Mouse (Mus musculus) intestine, embryonic 14.5 days (tissue): ENCODE measurements at regions not wholly inside any gene's neighbourhood (a gene's known extent, or its start where the extent isn't known, plus 50 kb on each side); places are given as distances from the start of the nearest gene placed in this dataset.
A peak's percentile ranks its signal among the peaks of the same experiment; 100 is the strongest.
"Not testable (repeated sequence)": the region's sequence is repeated elsewhere in the genome, so short reads cannot be mapped to it uniquely, and the experiment has no call there.

Source experiments
- ATAC-seq: fragments of 200-750 bp; cut with Nextera tagmentation; replicated peaks from 2 replicates; pipeline ENCODE4 v1.8.0; 2017; ENCODE audit warnings: low read depth, moderate number of reproducible peaks, moderate TSS enrichment, moderate library complexity; ENCODE audit not compliant: low FRiP score, low TSS enrichment
- DNase-seq: peaks from one replicate; pipeline ENCODE4 v3.0.0-alpha.2; 2018; ENCODE audit warnings: low spot score
- H3K27ac ChIP-seq: fragments of 300-500 bp; sonication (generic); 2 replicates; pipeline ENCODE4 v1.5.1; 2014; ENCODE audit warnings: low read depth, mild to moderate bottlenecking, control low read depth
- H3K27me3 ChIP-seq: fragments of 300-500 bp; sonication (generic); replicated peaks from 2 replicates; pipeline ENCODE4 v1.6.1; 2014; ENCODE audit warnings: low read length, control low read depth; ENCODE audit not compliant: control insufficient read depth, insufficient read depth
- H3K36me3 ChIP-seq: fragments of 300-500 bp; sonication (generic); 2 replicates; pipeline ENCODE4 v1.6.1; 2014; ENCODE audit warnings: low read length, control low read depth; ENCODE audit not compliant: control insufficient read depth, insufficient read depth
- H3K4me1 ChIP-seq: fragments of 300-500 bp; sonication (generic); replicated peaks from 2 replicates; pipeline ENCODE4 v1.6.1; 2014; ENCODE audit warnings: low read length, control low read depth, mixed read lengths; ENCODE audit not compliant: control insufficient read depth, insufficient read depth
- H3K4me2 ChIP-seq: fragments of 300-500 bp; sonication (generic); 2 replicates; pipeline ENCODE4 v1.6.1; 2014; ENCODE audit warnings: low read length
- H3K4me3 ChIP-seq: fragments of 300-500 bp; sonication (generic); 2 replicates; pipeline ENCODE4 v1.5.1; 2014; ENCODE audit warnings: low read depth, low read length, control low read depth, mixed read lengths
- H3K9ac ChIP-seq: fragments of 300-500 bp; sonication (generic); 2 replicates; pipeline ENCODE4 v1.6.1; 2014; ENCODE audit warnings: mild to moderate bottlenecking, low read length
- H3K9me3 ChIP-seq: fragments of 300-500 bp; sonication (generic); 2 replicates; pipeline ENCODE4 v1.6.1; 2016; ENCODE audit warnings: low read length, control low read depth; ENCODE audit not compliant: control insufficient read depth
- WGBS: fragments of 180-500 bp; shearing (Covaris S2); extraction: QIAGEN DNeasy Blood & Tissue Kit; methylation state at CpG from one replicate; pipeline ENCODE4 v1.1.7; 2014; 5-methylcytosine and 5-hydroxymethylcytosine counted together

- Histone ChIP-seq H3K4me3 (no peak overlapping the region), H3K27ac (no peak overlapping the region), H3K9me3 (no peaks in the 10 kb centered on the region), H3K4me2 (no peak overlapping the region), H3K9ac (no peak overlapping the region), H3K36me3 (no peaks in the 10 kb centered on the region), H3K4me1 (no peaks in the 10 kb centered on the region), H3K27me3 (no peaks in the 10 kb centered on the region)
- no peak for DNase-seq
- 79% methylated on average over 1 of the region's 1 CpGs for WGBS
- ATAC-seq: no peak
These were observed 234.7 kb downstream of the Kif2b start for GRCm38 (mm10) chr11:91342629-91343028.

GRCm38 (mm10) chr11:91333056-91333455 is 244.3 kb downstream of the Kif2b start:
- ATAC-seq: no peak
- H3K9ac ChIP-seq: no peak overlapping the region
- DNase-seq: no peak
- H3K4me2 ChIP-seq: no peak overlapping the region
- H3K27me3 ChIP-seq: no peaks in the 10 kb centered on the region
- 85% methylated on average over 3 of the region's 3 CpGs for WGBS
- H3K36me3 ChIP-seq: no peaks in the 10 kb centered on the region
- H3K27ac ChIP-seq: no peak overlapping the region
- no peaks in the 10 kb centered on the region for H3K9me3 ChIP-seq
- H3K4me1 ChIP-seq: no peaks in the 10 kb centered on the region
- no peak overlapping the region for H3K4me3 ChIP-seq

GRCm38 (mm10) chr11:91327543-91327942 is 249.8 kb downstream of the Kif2b start:
- WGBS: 87% methylated on average over 8 of the region's 8 CpGs
- DNase-seq (no peak), ATAC-seq (no peak)
- Histone ChIP-seq H3K4me2 (no peak overlapping the region), H3K27ac (no peak overlapping the region), H3K9ac (no peak overlapping the region), H3K9me3 (no peaks in the 10 kb centered on the region), H3K4me3 (no peak overlapping the region), H3K4me1 (no peaks in the 10 kb centered on the region), H3K36me3 (no peaks in the 10 kb centered on the region), H3K27me3 (no peaks in the 10 kb centered on the region)

GRCm38 (mm10) chr11:91310212-91310742 is 267.1 kb downstream of the Kif2b start:
- no peaks in the 10 kb centered on the region for H3K9me3 ChIP-seq
- 33% methylated on average over 3 of the region's 3 CpGs for WGBS
- no peak overlapping the region for H3K4me3 ChIP-seq
- H3K4me2 ChIP-seq: no peak overlapping the region
- H3K36me3 ChIP-seq: no peaks in the 10 kb centered on the region
- DNase-seq: no peak
- no peak overlapping the region for H3K9ac ChIP-seq
- no peaks in the 10 kb centered on the region for H3K27me3 ChIP-seq
- H3K4me1 ChIP-seq: no peaks in the 10 kb centered on the region
- H3K27ac ChIP-seq: no peak overlapping the region
- no peak for ATAC-seq

GRCm38 (mm10) chr11:91289194-91290123 is 287.9 kb downstream of the Kif2b start:
- no peaks in the 10 kb centered on the region for H3K36me3 ChIP-seq
- no peak overlapping the region for H3K27ac ChIP-seq
- H3K4me3 ChIP-seq: no peak overlapping the region
- H3K4me1 ChIP-seq: no peaks in the 10 kb centered on the region
- DNase-seq: no peak
- no peak overlapping the region for H3K4me2 ChIP-seq
- 45% methylated on average over 10 of the region's 10 CpGs for WGBS
- H3K9ac ChIP-seq: no peak overlapping the region
- H3K27me3 ChIP-seq: no peaks in the 10 kb centered on the region
- peak; percentile 70; the same call in 1 of the 2 replicates for ATAC-seq
- H3K9me3 ChIP-seq: no peaks in the 10 kb centered on the region

- no peak overlapping the region for H3K9ac ChIP-seq
- H3K4me3 ChIP-seq: no peak overlapping the region
- DNase-seq (no peak), ATAC-seq (no peak)
- H3K36me3 ChIP-seq: no peaks in the 10 kb centered on the region
- no peak overlapping the region for H3K27ac ChIP-seq
- no peak overlapping the region for H3K4me2 ChIP-seq
- H3K4me1 ChIP-seq: no peaks in the 10 kb centered on the region
- H3K27me3 ChIP-seq: no peaks in the 10 kb centered on the region
- no peaks in the 10 kb centered on the region for H3K9me3 ChIP-seq
These were observed 291.0 kb downstream of the Kif2b start for GRCm38 (mm10) chr11:91286376-91286775.

GRCm38 (mm10) chr11:91262216-91262615 is 315.1 kb downstream of the Kif2b start:
- Histone ChIP-seq H3K36me3 (no peaks in the 10 kb centered on the region), H3K4me3 (no peak overlapping the region), H3K27ac (no peak overlapping the region), H3K4me2 (no peak overlapping the region), H3K4me1 (no peaks in the 10 kb centered on the region; the same call in 1 of the 2 replicates), H3K9me3 (no peaks in the 10 kb centered on the region), H3K9ac (no peak overlapping the region), H3K27me3 (no peaks in the 10 kb centered on the region)
- ATAC-seq (no peak), DNase-seq (no peak)
- WGBS: 35% methylated on average over 4 of the region's 4 CpGs

GRCm38 (mm10) chr11:91242061-91242460 is 335.3 kb downstream of the Kif2b start:
- not testable (repeated sequence) for H3K4me3 ChIP-seq, H3K4me1 ChIP-seq
- WGBS: 68% methylated on average over 3 of the region's 3 CpGs

GRCm38 (mm10) chr11:91216158-91216557 is 361.2 kb downstream of the Kif2b start:
- Histone ChIP-seq H3K27me3 (no peaks in the 10 kb centered on the region), H3K36me3 (no peaks in the 10 kb centered on the region), H3K4me2 (no peak overlapping the region), H3K4me1 (no peaks in the 10 kb centered on the region), H3K27ac (no peak overlapping the region), H3K4me3 (no peak overlapping the region), H3K9me3 (no peaks in the 10 kb centered on the region), H3K9ac (no peak overlapping the region)
- ATAC-seq: no peak
- DNase-seq: no peak
- WGBS: 48% methylated on average over 1 of the region's 1 CpGs

More at GRCm38 (mm10) chr11:91242061-91242460, 335.3 kb downstream of the Kif2b start:
- H3K4me2 ChIP-seq, H3K27me3 ChIP-seq, H3K9ac ChIP-seq, H3K36me3 ChIP-seq, H3K27ac ChIP-seq, ATAC-seq, H3K9me3 ChIP-seq, DNase-seq: not testable (repeated sequence)
